Mouse (Mus musculus): Measurements from ENCODE around the gene Oaz1. TPM values are rescaled to one million over a fixed set of nuclear protein-coding genes. Genes with fewer than 3 reads are reported as not detected.

Oaz1 gene
- total RNA-seq, 2 experiments from 2014 or later, result 897 to 934 TPM

GRCm38 (mm10) chr10:80848571-80848970 is 22.1 kb downstream of the Oaz1 start:
- peak; percentile 45 for DNase-seq

- peak; percentile 97 to 98 for DNase-seq
Measured at GRCm38 (mm10) chr10:80854913-80855748, 28.7 kb downstream of the Oaz1 start, which contains the start of the genes Lsm7 and Sppl2b. Gene Lsm7, minus strand, starts transcription at chr10:80855209. Gene Sppl2b, plus strand, starts transcription at chr10:80855275.

DNA sequence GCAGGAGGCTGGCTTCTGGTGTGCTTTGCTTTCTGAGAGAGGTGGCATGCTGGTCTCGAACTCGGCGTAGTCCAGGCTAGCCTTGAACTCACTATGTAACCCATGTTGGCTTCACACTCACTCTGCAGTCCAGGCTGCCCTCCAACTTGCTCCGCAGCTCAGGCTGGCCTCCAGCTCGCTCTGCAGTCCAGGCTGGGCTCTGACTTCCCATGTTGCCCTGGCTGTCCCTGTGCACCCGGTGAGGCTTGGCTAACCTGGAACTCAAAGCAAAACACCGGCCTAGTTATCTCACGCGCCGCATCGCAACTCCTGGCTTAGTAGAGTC is 29.3 kb downstream of the Oaz1 start:
- DNase-seq, result peak in 1 of 2 experiments; percentile 22

DNA sequence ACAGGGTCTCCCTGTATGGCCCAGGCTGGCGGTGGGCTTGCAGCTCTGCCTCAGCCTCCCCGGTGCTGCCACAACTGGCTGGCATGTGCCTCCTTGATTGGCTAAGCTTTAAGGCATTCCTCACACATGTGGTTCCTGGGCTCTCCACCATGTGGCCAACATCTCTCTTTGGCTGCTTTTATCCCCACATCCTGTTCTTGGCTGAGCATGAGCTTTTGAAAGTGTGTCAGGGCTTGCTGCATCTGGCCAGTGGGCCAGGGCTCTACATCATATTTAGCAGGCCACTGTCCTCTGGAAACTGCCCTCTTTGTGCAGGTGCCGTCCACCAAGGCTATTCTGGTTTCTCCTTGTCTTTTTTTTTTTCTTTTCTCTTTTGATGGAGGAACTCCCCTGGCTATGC is 29.8 kb downstream of the Oaz1 start:
- DNase-seq, result peak; percentile 22 to 55

DNA sequence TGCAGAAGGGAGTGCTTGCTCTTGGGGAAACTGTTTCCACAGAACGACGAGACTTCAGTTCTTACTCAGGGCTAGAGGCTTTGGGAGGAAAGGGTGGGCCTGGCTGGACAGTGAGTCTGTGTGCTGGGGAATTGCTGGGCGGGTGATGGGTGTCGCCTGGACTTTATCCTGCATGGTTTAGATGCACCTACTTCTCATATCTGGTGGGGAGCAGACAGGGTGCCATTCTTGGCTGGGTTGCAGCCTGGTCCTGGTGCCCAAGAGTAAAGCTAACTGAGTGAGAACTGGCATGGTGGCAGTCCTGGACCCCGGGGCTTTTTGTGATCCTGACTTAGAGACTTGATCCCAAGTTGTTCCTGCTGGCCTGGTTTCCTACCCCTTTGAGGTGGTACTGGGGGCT is 30.5 kb downstream of the Oaz1 start:
- no peak for DNase-seq

- no peak for DNase-seq
Measured at GRCm38 (mm10) chr10:80857386-80857785, 30.9 kb downstream of the Oaz1 start.

DNA sequence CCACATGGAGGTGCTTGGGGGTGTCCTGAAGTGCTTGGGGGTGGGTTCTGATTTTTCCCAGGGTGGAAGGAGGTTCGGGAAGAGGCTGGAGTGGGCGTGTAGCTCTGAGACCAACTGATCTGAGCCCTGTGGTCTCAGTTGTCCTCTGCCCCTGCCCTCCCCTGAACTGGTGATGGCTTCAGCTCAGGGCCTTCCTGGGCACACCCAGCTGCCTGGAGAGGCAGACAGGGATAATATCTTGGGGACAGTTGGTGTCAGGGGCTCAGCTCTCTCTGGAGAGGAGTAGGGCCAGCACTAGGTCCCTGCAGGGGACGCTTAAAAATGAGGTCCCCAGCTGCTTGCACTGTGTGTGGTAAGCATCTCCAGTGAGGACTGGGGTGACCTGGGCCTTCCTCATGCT is 31.4 kb downstream of the Oaz1 start:
- no peak for DNase-seq

GRCm38 (mm10) chr10:80858350-80858935 is 32.0 kb downstream of the Oaz1 start:
- no peak for DNase-seq

DNA sequence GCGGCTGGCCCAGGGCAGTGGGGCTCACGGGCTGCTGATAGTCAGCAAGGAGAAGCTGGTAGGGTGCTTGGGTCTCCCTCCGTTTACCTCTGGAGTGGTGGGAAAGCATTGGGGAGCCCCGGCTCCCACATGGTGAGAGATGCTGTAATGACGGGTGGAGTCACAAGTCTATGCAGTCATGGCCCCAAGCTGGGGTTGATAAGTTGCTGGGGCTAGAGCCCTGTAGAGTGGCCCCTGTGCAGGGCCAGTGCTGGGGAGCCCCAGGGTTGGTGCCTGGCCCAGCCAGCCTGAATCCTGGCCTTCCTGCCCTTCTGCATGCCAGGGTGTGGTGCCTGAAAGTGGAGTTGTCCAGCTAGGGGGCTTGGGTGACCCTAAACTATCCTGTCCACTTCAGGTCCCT is 35.8 kb downstream of the Oaz1 start:
- DNase-seq, result no peak

DNA sequence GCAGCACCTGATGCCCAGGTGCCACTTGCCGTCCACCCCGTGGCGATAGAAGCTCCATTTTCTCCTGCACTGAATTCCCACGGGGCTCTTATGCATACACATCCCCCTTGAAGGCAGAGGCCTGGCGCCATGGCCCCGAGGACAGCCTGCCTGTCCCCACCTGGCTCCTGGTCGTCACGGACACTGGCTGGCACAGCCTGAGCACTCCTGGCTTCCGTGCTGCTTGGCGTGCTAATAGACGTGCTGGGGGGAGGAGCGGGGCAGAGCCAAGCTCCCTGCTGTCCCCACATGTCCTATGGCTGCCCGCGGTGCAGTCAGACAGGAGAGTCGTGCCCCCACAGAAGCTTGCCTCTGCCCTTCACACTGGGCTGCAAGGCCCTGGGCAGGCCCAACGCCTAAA is 38.0 kb downstream of the Oaz1 start:
- DNase-seq, result peak in 1 of 2 experiments; percentile 42

DNA sequence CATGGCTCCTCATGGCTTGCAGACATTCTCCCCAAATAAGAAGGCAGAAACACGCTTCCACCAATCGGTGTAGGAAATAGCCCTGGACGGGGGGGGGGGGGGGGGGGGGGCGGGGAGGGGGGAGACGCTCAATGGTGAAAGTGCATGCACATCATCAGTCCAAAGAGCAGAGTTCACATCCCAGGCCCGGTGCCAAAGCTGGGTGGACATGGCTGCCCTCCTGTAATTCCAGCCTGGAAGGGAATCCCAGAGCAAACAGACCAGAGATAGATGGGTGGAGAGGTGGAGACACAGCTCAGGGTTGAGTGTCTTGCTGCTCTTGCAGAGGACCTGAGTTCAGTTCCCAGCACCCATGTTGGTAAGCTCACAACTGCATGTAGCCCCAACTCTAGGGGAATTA is 44.5 kb downstream of the Oaz1 start:
- DNase-seq, result no peak

GRCm38 (mm10) chr10:80871581-80871980 is 45.1 kb downstream of the Oaz1 start, which contains the start of gene Tmprss9:
Gene Tmprss9, plus strand, starts transcription at chr10:80871848.
- no peak for DNase-seq

DNA sequence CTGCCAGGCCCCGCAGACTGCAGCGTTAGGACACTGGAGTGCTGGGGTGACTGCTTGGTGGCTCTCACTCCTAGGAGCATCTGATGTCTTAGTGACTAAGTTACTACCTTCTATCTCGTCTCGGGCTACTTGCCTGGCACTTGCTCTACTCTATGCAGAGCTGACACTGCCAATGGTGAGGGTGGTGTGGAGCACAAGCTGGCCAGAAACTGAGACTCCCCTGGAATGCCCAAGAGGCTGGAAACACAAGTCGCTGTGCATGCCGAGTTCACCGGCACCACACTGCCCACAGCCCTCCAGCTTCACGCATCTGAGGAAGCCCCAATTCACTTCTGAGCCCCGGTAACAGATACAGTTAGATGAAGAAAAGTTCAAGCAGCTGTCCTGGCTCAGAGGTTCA is 47.6 kb downstream of the Oaz1 start:
- no peak for DNase-seq

DNA sequence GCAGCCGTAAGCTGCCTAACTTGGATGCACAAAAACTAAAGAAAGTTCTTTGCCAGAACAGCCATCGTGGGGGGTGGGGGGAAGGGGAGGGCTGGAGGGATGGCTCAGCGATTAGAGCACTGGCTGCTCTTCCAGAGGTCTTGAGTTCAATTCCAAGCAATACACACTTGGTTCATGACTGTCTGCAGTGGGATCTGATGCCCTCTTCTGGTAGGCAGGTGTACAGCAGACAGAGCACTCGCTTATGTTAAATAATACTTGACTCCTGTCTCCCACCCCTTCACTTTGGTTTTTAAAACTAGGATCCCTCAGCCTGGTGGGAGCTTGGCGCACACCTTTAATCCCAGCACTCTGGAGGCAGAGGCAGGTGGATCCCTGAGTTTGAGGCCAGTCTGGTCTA is 49.6 kb downstream of the Oaz1 start:
- DNase-seq, result peak; percentile 33 to 76

- no peak for DNase-seq
Measured at GRCm38 (mm10) chr10:80876594-80876993, 50.1 kb downstream of the Oaz1 start.

Small RNAs within 50 kb of the gene (microRNA-seq; reads per million reads assigned to microRNA genes)
- gene Mir1982, result 1.1 to 4.6 reads per million in 2 experiments

Other genes with a start within 250 kb of the Oaz1 start
- gene Klf16, start 249.3 kb upstream of the Oaz1 start, total RNA-seq (2021), result 1 to 10 TPM; 5.2 to 5.5 TPM
- gene Abhd17a, start 236.3 kb upstream of the Oaz1 start, total RNA-seq (2021), result 10 to 100 TPM; 40.6 to 44.8 TPM
- gene Scamp4, start 223.8 kb upstream of the Oaz1 start, total RNA-seq (2021), result 10 to 100 TPM; 20.1 to 22.2 TPM
- 1 to 10 TPM; 1.1 to 1.5 TPM for gene Adat3, start 223.8 kb upstream of the Oaz1 start, total RNA-seq (2021)
- gene Gm49322, start 220.6 kb upstream of the Oaz1 start, total RNA-seq (2021), result under 1 TPM; 0.15 to 0.46 TPM
- 100 to 1,000 TPM; 121 to 132 TPM for gene Csnk1g2, start 203.8 kb upstream of the Oaz1 start, total RNA-seq (2021)
- gene Btbd2, start 169.6 kb upstream of the Oaz1 start, total RNA-seq (2021), result 10 to 100 TPM; 43.2 to 46.1 TPM
- gene Mknk2, start 148.5 kb upstream of the Oaz1 start, total RNA-seq (2021), result 100 to 1,000 TPM; 185 to 204 TPM
- 1 to 10 TPM; 7.5 to 8.0 TPM for gene Mob3a, start 124.7 kb upstream of the Oaz1 start, total RNA-seq (2021)
- 1 to 10 TPM; 2.5 to 2.6 TPM for gene Izumo4, start 124.5 kb upstream of the Oaz1 start, total RNA-seq (2021)
- 10 to 100 TPM; 42.3 to 45.0 TPM for gene Ap3d1, start 84.4 kb upstream of the Oaz1 start, total RNA-seq (2021)
- 10 to 100 TPM; 11.7 to 14.3 TPM for gene Dot1l, start 71.5 kb upstream of the Oaz1 start, total RNA-seq (2021)
- 10 to 100 TPM; 28.6 to 28.7 TPM for gene Sf3a2, start 28.5 kb upstream of the Oaz1 start, total RNA-seq (2021)
- 10 to 100 TPM; 30.7 to 32.4 TPM for gene Plekhj1, start 28.0 kb upstream of the Oaz1 start, total RNA-seq (2021)
- gene Amh, start 21.4 kb upstream of the Oaz1 start, total RNA-seq (2021), result under 1 TPM in 1 of 2 experiments, not detected in 1; 0.33 TPM
- under 1 TPM; 0.41 to 0.69 TPM for gene Jsrp1, start 13.2 kb upstream of the Oaz1 start, total RNA-seq (2021)
- gene Lingo3, start 17.4 kb downstream of the Oaz1 start, total RNA-seq (2021), result 10 to 100 TPM; 13.5 to 16.6 TPM
- 10 to 100 TPM; 23.5 to 27.8 TPM for gene Lsm7, start 28.6 kb downstream of the Oaz1 start, total RNA-seq (2021)
- gene Sppl2b, start 28.6 kb downstream of the Oaz1 start, total RNA-seq (2021), result 10 to 100 TPM; 11.9 to 15.9 TPM
- not detected for gene Tmprss9, start 45.2 kb downstream of the Oaz1 start, total RNA-seq (2021)
- gene Timm13, start 74.3 kb downstream of the Oaz1 start, total RNA-seq (2021), result 100 to 1,000 TPM; 125 to 144 TPM
- 1 to 10 TPM; 4.7 to 5.8 TPM for gene Lmnb2, start 91.6 kb downstream of the Oaz1 start, total RNA-seq (2021)
- 10 to 100 TPM; 14.9 to 19.0 TPM for gene Gadd45b, start 103.4 kb downstream of the Oaz1 start, total RNA-seq (2021)
- gene Gng7, start 188.3 kb downstream of the Oaz1 start, total RNA-seq (2021), result 1 to 10 TPM in 1 of 2 experiments, under 1 TPM in 1; 0.82 to 1.3 TPM
- gene Diras1, start 199.0 kb downstream of the Oaz1 start, total RNA-seq (2021), result not detected
- gene Slc39a3, start 210.8 kb downstream of the Oaz1 start, total RNA-seq (2021), result 10 to 100 TPM; 12.8 to 14.2 TPM
- 100 to 1,000 TPM in 1 of 2 experiments, 10 to 100 TPM in 1; 99.5 to 102 TPM for gene Sgta, start 233.5 kb downstream of the Oaz1 start, total RNA-seq (2021)
- 10 to 100 TPM; 12.8 to 14.8 TPM for gene Thop1, start 243.4 kb downstream of the Oaz1 start, total RNA-seq (2021)